25 mouse cellular contexts compared by ENCODE assay signal in genomic region chr16:51933122-51933521, GRCm38 (mm10).
"Had no signal": no experiment of that assay in that cellular context is flagged by ENCODE, and none has a peak within 500 bp of the region (broad histone marks: within the 10 kb centered on the region; RNA-seq: fewer than 3 reads in every experiment).

No protein-coding gene starts in this region.

- H3K9ac ChIP-seq: heart, embryonic 12.5 days; hindbrain, embryonic 13.5 days; intestine, embryonic 15.5 days; limb, embryonic 12.5 days; liver, embryonic 13.5 days; liver, embryonic 15.5 days had no signal

- H3K4me1 ChIP-seq: heart, embryonic 10.5 days; heart, embryonic 12.5 days; hindbrain, embryonic 13.5 days; intestine, embryonic 15.5 days; limb, embryonic 10.5 days; limb, embryonic 12.5 days; liver, embryonic 13.5 days; liver, embryonic 15.5 days had no signal

- ATAC-seq: hindbrain, embryonic 16.5 days; inflammation-experienced regulatory T-cells, adult 6 months; intestine, embryonic 15.5 days; intestine, postnatal 0 days had no signal

- H3K9me3 ChIP-seq: heart, embryonic 10.5 days; heart, embryonic 12.5 days; hindbrain, embryonic 13.5 days; intestine, embryonic 15.5 days; limb, embryonic 10.5 days; limb, embryonic 12.5 days; liver, embryonic 13.5 days; liver, embryonic 15.5 days had no signal

- H3K27me3 ChIP-seq: heart, embryonic 12.5 days; hindbrain, embryonic 13.5 days; intestine, embryonic 15.5 days; limb, embryonic 12.5 days; liver, embryonic 13.5 days; liver, embryonic 15.5 days had no signal

- H3K4me3 ChIP-seq: gastrocnemius, adult 2 months; heart, embryonic 10.5 days; heart, embryonic 12.5 days; hindbrain, embryonic 13.5 days; intestine, embryonic 15.5 days; layer of hippocampus, adult 2 months; left cerebral cortex, adult 2 months; limb, embryonic 10.5 days; limb, embryonic 12.5 days; liver, embryonic 13.5 days; liver, embryonic 15.5 days had no signal

- H3K36me3 ChIP-seq: heart, embryonic 10.5 days; heart, embryonic 12.5 days; hindbrain, embryonic 13.5 days; intestine, embryonic 15.5 days; limb, embryonic 10.5 days; limb, embryonic 12.5 days; liver, embryonic 13.5 days; liver, embryonic 15.5 days had no signal

- H3K27ac ChIP-seq: gastrocnemius, adult 2 months; heart, embryonic 10.5 days; hindbrain, embryonic 13.5 days; intestine, embryonic 15.5 days; layer of hippocampus, adult 2 months; left cerebral cortex, adult 2 months; limb, embryonic 10.5 days; limb, embryonic 12.5 days; liver, embryonic 13.5 days; liver, embryonic 15.5 days had no signal

- DNase-seq: gastrocnemius, adult 2 months; gastrocnemius, postnatal 10 days; gastrocnemius, postnatal 25 days; heart, adult 18-20 months; heart, postnatal 10 days; heart, postnatal 4 days; kidney, adult 18-20 months; kidney, adult 8-10 months; kidney, postnatal 10 days; kidney, postnatal 25 days; kidney, postnatal 4 days; liver; liver, embryonic 13.5 days had no signal
